Mouse (Mus musculus) Muller cell, postnatal 12 days (primary cell): Measurements from ENCODE around the gene Med6.
"Not testable (repeated sequence)": the region's sequence is repeated elsewhere in the genome, so short reads cannot be mapped to it uniquely, and the experiment has no call there.

ENCODE experiments used
- DNase-seq: peaks from one replicate; pipeline ENCODE4 v3.0.0-alpha.2; 2015; ENCODE audit errors: inconsistent ontology term

The Med6 gene

DNA sequence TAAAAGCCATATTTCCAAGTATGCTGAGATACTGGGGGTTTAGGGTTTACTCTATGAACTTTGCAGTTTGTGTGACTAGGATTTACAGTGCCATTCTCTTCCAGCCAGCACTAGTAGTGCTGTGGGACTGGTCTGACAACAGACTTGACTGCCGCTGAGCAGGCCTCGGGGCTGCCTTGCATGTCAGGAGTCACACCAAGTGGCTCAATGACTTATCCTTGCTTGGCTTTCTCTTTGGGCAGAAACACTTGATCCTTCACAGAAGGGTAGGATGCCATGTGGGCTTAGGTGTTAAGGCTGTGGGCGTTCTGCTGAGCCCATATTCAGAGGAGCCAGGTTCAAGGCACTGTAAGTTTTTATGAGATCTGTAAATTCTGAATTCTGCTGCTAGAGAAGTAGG lies 45.5 kb downstream of the Med6 start:
- DNase-seq: no peak

GRCm38 (mm10) chr12:81547163-81547562 lies 47.6 kb downstream of the Med6 start:
- no peak for DNase-seq

- no peak for DNase-seq
These were observed 61.8 kb downstream of the Med6 start for GRCm38 (mm10) chr12:81533029-81533419.

- DNase-seq: peak; percentile 86
These were observed 62.3 kb downstream of the Med6 start, which contains the start of the genes Gm20498 and Synj2bp for GRCm38 (mm10) chr12:81532316-81533028. Gene Gm20498, minus strand, starts transcription at chr12:81532905. Gene Synj2bp, minus strand, starts transcription at chr12:81532911.

- not testable (repeated sequence) for DNase-seq
These were observed 64.2 kb downstream of the Med6 start for GRCm38 (mm10) chr12:81530587-81530986.
